Mouse (Mus musculus): ENCODE measurements around the gene Polr3b.

GRCm38 (mm10) chr10:84690818-84691217 lies 68.7 kb downstream of the Polr3b start:
- TF ChIP-seq CTCF (IDR thresholded peaks at IDR 0.05; ENCODE audit: low read depth) = no peak
- TF ChIP-seq EP300 (IDR thresholded peaks at IDR 0.05; ENCODE audit: low read depth) = no peak

Data from heart, postnatal 0 days (tissue).